Mouse (Mus musculus): Measurements from ENCODE around the gene Rps12. TPM values are rescaled to one million over a fixed set of nuclear protein-coding genes. Genes with fewer than 3 reads are reported as not detected.

Gene Rps12
- 143 and 176 TPM in 2 replicates for polyA plus RNA-seq (2014; fragmentation: Nextera tagmentation; extraction: Ambion mirVana)

GRCm38 (mm10) chr10:23787062-23787821 lies at the start of gene Rps12:
Gene Rps12 (minus strand): TSS chr10:23787275.
- H3K4me3 ChIP-seq (ENCODE audit: low read depth, low read length), result peak within 1 kb of the TSS; percentile 73
- WGBS, result under 1% methylated on average over 51 of the region's 51 CpGs
- H3K4me1 ChIP-seq (ENCODE audit: control insufficient read depth, insufficient read depth, low read length), result peaks cover 12% of the 10 kb centered on the region
- H3K36me3 ChIP-seq (ENCODE audit: control insufficient read depth, insufficient read depth, low read length), result peaks cover 35% of the 10 kb centered on the region
- no peaks in the 10 kb centered on the region for H3K27me3 ChIP-seq (replicated peaks; ENCODE audit: control insufficient read depth, insufficient read depth, low read length)
- H3K4me2 ChIP-seq (ENCODE audit: low read length), result peak within 1 kb of the TSS; percentile 85
- peak within 1 kb of the TSS; percentile 93 for H3K9ac ChIP-seq (ENCODE audit: low read length)
- H3K27ac ChIP-seq (ENCODE audit: low read depth, low read length), result peak within 1 kb of the TSS; percentile 33; the same call in 1 of the 2 replicates
- no peaks in the 10 kb centered on the region for H3K9me3 ChIP-seq (replicated peaks; ENCODE audit: control insufficient read depth, low read length)
- peak; percentile 98 for ATAC-seq
- peak; percentile 99 for DNase-seq (ENCODE audit: low spot score)

GRCm38 (mm10) chr10:23836003-23836964 lies 49.2 kb upstream of the Rps12 start:
- Histone ChIP-seq H3K4me3 (ENCODE audit: low read depth, low read length) (no peak overlapping the region), H3K36me3 (ENCODE audit: control insufficient read depth, insufficient read depth, low read length) (no peaks in the 10 kb centered on the region), H3K27ac (ENCODE audit: low read depth, low read length) (no peak overlapping the region), H3K4me2 (ENCODE audit: low read length) (no peak overlapping the region), H3K4me1 (ENCODE audit: control insufficient read depth, insufficient read depth, low read length) (no peaks in the 10 kb centered on the region), H3K9ac (ENCODE audit: low read length) (no peak overlapping the region), H3K27me3 (replicated peaks; ENCODE audit: control insufficient read depth, insufficient read depth, low read length) (no peaks in the 10 kb centered on the region), H3K9me3 (replicated peaks; ENCODE audit: control insufficient read depth, low read length) (no peaks in the 10 kb centered on the region)
- ATAC-seq (no peak), DNase-seq (ENCODE audit: low spot score) (no peak)
- WGBS, result 89% methylated on average over 9 of the region's 9 CpGs

DNA sequence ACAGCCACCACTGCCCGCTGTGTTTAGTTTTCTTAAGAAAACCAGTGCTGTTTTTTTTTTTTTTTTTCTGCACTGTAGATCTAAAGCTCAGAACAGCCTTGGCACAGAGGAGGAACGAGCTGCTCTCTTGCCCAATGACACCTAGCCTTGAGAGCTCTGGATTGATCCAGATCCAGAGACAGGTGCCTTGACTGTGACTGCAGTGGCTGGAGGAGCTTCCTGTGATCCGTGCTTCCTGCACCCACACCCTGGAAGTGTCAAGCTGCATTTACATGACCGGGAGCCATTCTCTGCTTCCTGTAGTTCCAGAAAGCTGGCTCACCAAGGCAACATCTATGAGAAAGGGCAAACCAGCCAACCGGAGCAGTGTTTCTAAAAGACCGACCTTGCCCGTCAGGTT lies 39.4 kb upstream of the Rps12 start:
- Histone ChIP-seq H3K27me3 (replicated peaks; ENCODE audit: control insufficient read depth, insufficient read depth, low read length) (no peaks in the 10 kb centered on the region), H3K9ac (ENCODE audit: low read length) (no peak overlapping the region), H3K27ac (ENCODE audit: low read depth, low read length) (no peak overlapping the region), H3K4me2 (ENCODE audit: low read length) (no peak overlapping the region), H3K4me1 (ENCODE audit: control insufficient read depth, insufficient read depth, low read length) (no peaks in the 10 kb centered on the region), H3K9me3 (replicated peaks; ENCODE audit: control insufficient read depth, low read length) (no peaks in the 10 kb centered on the region), H3K4me3 (ENCODE audit: low read depth, low read length) (no peak overlapping the region), H3K36me3 (ENCODE audit: control insufficient read depth, insufficient read depth, low read length) (peaks cover 49% of the 10 kb centered on the region)
- ATAC-seq, result no peak
- no peak for DNase-seq (ENCODE audit: low spot score)
- WGBS, result 93% methylated on average over 7 of the region's 7 CpGs

DNA sequence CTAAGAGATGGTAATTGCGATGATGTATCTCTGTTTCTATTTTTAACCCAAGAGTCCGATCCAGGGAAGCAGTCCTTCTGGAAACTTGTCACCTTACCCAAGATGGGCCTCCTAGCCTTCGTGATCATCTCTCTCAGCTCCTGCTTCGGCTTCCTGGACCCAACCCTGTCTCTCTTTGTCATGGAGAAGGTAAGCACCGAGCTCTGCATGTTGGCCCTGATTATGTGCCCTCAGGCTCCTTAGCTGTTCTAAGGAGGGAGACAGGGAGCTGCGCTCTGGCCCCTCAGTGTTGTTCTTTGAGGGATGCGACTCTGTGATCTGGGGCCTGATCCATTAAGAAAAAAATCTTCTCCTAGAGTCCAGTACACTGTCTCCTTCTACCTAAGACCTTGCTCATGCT lies 29.2 kb upstream of the Rps12 start:
- no peak for DNase-seq (ENCODE audit: low spot score)

DNA sequence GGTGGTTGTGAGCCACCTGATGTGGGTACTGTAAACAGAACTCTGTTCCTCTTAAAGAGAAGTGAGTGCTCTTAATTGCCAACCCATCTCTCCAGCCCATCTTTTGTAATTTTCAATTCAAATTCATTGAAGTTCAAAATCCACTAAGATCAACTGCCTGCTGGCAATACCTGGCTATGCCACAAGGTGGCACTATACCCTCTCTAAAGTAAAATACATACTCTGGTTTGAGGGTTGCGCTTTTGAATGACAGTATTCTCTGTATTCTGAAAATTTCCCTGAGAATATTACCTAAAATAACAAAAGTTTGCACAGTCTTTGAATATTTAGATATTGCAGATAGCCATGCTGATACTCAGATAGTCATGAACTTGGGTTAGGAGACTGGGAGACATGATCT lies 28.1 kb upstream of the Rps12 start:
- Histone ChIP-seq H3K4me1 (ENCODE audit: control insufficient read depth, insufficient read depth, low read length) (no peaks in the 10 kb centered on the region), H3K27ac (ENCODE audit: low read depth, low read length) (no peak overlapping the region), H3K9ac (ENCODE audit: low read length) (no peak overlapping the region), H3K4me3 (ENCODE audit: low read depth, low read length) (no peak overlapping the region), H3K9me3 (replicated peaks; ENCODE audit: control insufficient read depth, low read length) (no peaks in the 10 kb centered on the region), H3K27me3 (replicated peaks; ENCODE audit: control insufficient read depth, insufficient read depth, low read length) (no peaks in the 10 kb centered on the region), H3K36me3 (ENCODE audit: control insufficient read depth, insufficient read depth, low read length) (peaks cover 29% of the 10 kb centered on the region), H3K4me2 (ENCODE audit: low read length) (no peak overlapping the region)
- peak; percentile 88 for DNase-seq (ENCODE audit: low spot score)
- peak; percentile 60 for ATAC-seq
- WGBS, result 56% methylated on average over 1 of the region's 1 CpGs

More for the DNA sequence above, 29.2 kb upstream of the Rps12 start:
- no peak overlapping the region for H3K9ac ChIP-seq (ENCODE audit: low read length)
- 90% methylated on average over 7 of the region's 7 CpGs for WGBS
- no peaks in the 10 kb centered on the region for H3K27me3 ChIP-seq (replicated peaks; ENCODE audit: control insufficient read depth, insufficient read depth, low read length)
- H3K4me1 ChIP-seq (ENCODE audit: control insufficient read depth, insufficient read depth, low read length), result no peaks in the 10 kb centered on the region
- H3K4me3 ChIP-seq (ENCODE audit: low read depth, low read length), result no peak overlapping the region
- H3K9me3 ChIP-seq (replicated peaks; ENCODE audit: control insufficient read depth, low read length), result no peaks in the 10 kb centered on the region
- H3K36me3 ChIP-seq (ENCODE audit: control insufficient read depth, insufficient read depth, low read length), result peaks cover 39% of the 10 kb centered on the region
- no peak for ATAC-seq
- H3K4me2 ChIP-seq (ENCODE audit: low read length), result no peak overlapping the region
- H3K27ac ChIP-seq (ENCODE audit: low read depth, low read length), result no peak overlapping the region

DNA sequence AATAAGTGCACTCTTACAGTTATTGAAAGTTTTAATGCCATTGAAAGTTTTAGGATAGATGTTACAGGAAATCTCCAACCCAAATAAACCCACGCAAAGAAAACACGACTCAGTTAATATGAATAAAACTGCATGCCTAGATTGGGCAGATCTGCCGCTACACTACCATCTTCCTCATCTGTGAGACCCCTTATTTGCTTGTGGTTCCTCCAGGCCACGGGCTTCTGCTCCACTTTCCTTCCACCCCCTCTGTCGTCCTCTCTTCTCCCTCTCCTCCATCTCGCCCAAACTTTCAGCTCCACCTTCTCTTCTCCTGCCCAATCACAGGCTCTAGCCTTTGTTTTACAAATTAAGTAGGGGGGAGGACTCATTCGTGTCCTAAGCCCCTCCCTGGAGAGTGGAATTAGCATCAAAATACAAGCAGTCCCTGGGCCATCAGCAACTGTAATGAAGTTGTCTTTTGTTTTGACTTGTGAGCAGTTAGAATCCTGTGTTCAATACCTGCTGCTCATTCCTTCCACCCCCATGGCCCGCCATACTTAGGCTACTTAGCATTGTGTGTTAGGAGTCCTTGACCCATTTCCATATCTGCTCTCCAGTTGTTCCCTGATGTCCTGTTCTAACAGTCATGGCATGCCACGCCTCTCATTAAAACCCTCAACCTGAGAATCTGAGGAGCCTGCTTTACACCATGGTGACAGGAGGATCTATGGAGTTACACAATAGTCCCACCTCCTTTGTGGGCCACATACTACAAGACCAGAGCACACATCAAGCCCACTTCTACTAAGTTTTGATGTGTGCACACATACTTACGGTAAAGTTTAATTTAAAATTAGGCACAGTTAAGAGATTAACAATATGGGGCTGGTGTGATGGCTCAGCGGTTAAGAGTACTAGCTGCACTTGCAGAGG lies 26.0 kb upstream of the Rps12 start:
- ATAC-seq, result peak; percentile 68
- Histone ChIP-seq H3K4me3 (ENCODE audit: low read depth, low read length) (no peak overlapping the region), H3K4me1 (ENCODE audit: control insufficient read depth, insufficient read depth, low read length) (no peaks in the 10 kb centered on the region), H3K27me3 (replicated peaks; ENCODE audit: control insufficient read depth, insufficient read depth, low read length) (no peaks in the 10 kb centered on the region), H3K9ac (ENCODE audit: low read length) (no peak overlapping the region), H3K9me3 (replicated peaks; ENCODE audit: control insufficient read depth, low read length) (no peaks in the 10 kb centered on the region), H3K27ac (ENCODE audit: low read depth, low read length) (no peak overlapping the region), H3K4me2 (ENCODE audit: low read length) (no peak overlapping the region), H3K36me3 (ENCODE audit: control insufficient read depth, insufficient read depth, low read length) (peaks cover 19% of the 10 kb centered on the region)
- WGBS, result 31% methylated on average over 11 of the region's 11 CpGs
- DNase-seq (ENCODE audit: low spot score), result peak; percentile 53

- ATAC-seq, result peak; percentile 18; the same call in 1 of the 2 replicates
- no peak overlapping the region for H3K4me2 ChIP-seq (ENCODE audit: low read length)
- no peaks in the 10 kb centered on the region for H3K9me3 ChIP-seq (replicated peaks; ENCODE audit: control insufficient read depth, low read length)
- no peaks in the 10 kb centered on the region for H3K27me3 ChIP-seq (replicated peaks; ENCODE audit: control insufficient read depth, insufficient read depth, low read length)
- H3K27ac ChIP-seq (ENCODE audit: low read depth, low read length), result no peak overlapping the region
- no peak overlapping the region for H3K4me3 ChIP-seq (ENCODE audit: low read depth, low read length)
- DNase-seq (ENCODE audit: low spot score), result no peak
- peaks cover 22% of the 10 kb centered on the region for H3K36me3 ChIP-seq (ENCODE audit: control insufficient read depth, insufficient read depth, low read length)
- no peak overlapping the region for H3K9ac ChIP-seq (ENCODE audit: low read length)
- no peaks in the 10 kb centered on the region for H3K4me1 ChIP-seq (ENCODE audit: control insufficient read depth, insufficient read depth, low read length)
Observed at GRCm38 (mm10) chr10:23812438-23812759, 25.3 kb upstream of the Rps12 start.

GRCm38 (mm10) chr10:23811635-23812437 lies 24.8 kb upstream of the Rps12 start:
- peak; percentile 77 for DNase-seq (ENCODE audit: low spot score)
- H3K27me3 ChIP-seq (replicated peaks; ENCODE audit: control insufficient read depth, insufficient read depth, low read length), result no peaks in the 10 kb centered on the region
- H3K4me2 ChIP-seq (ENCODE audit: low read length), result no peak overlapping the region
- no peak overlapping the region for H3K9ac ChIP-seq (ENCODE audit: low read length)
- 75% methylated on average over 8 of the region's 12 CpGs for WGBS
- no peak overlapping the region for H3K4me3 ChIP-seq (ENCODE audit: low read depth, low read length)
- no peaks in the 10 kb centered on the region for H3K9me3 ChIP-seq (replicated peaks; ENCODE audit: control insufficient read depth, low read length)
- peak; percentile 47; the same call in 1 of the 2 replicates for ATAC-seq
- H3K27ac ChIP-seq (ENCODE audit: low read depth, low read length), result no peak overlapping the region
- H3K36me3 ChIP-seq (ENCODE audit: control insufficient read depth, insufficient read depth, low read length), result peaks cover 22% of the 10 kb centered on the region
- H3K4me1 ChIP-seq (ENCODE audit: control insufficient read depth, insufficient read depth, low read length), result no peaks in the 10 kb centered on the region
